Mouse (Mus musculus) left cerebral cortex, adult 18-20 months (tissue): ENCODE results near the gene Glt28d2. TPM values are rescaled to one million over a fixed set of nuclear protein-coding genes. Genes with fewer than 3 reads are reported as not detected.

Source experiments
- DNase-seq, 2 experiments: peaks; one replicate each; pipeline ENCODE4 v3.0.0; 2021 to 2022; ENCODE audit warnings: low spot score in 2 of 2, mixed read lengths in 1 of 2
- total RNA-seq, 2 experiments: library from RNA; stranded (reverse); gene quantifications; 2 replicates each; pipeline ENCODE4 v1.2.3; 2021

Glt28d2 gene
- total RNA-seq, 2 experiments from 2014 or later, result 0.37 to 0.52 TPM

- DNase-seq, result no peak
Observed at GRCm38 (mm10) chr3:85827815-85828214, 59.5 kb downstream of the Glt28d2 start.

GRCm38 (mm10) chr3:85827283-85827682 is 60.0 kb downstream of the Glt28d2 start:
- DNase-seq, result no peak

- no peak for DNase-seq
Observed at GRCm38 (mm10) chr3:85820839-85821548, 66.3 kb downstream of the Glt28d2 start.

Other genes with a start within 250 kb of the Glt28d2 start
- 1 to 10 TPM; 3.4 to 3.7 TPM for gene Fam160a1, start 70.2 kb downstream of the Glt28d2 start, total RNA-seq
- 1 to 10 TPM in 1 of 2 experiments, not detected in 1; 2.3 TPM for gene Gm37240, start within 50 bp of the Glt28d2 start, total RNA-seq
- gene Sh3d19, start 83.6 kb upstream of the Glt28d2 start, total RNA-seq, result 10 to 100 TPM; 13.4 to 14.1 TPM
- gene Prss48, start 115.0 kb upstream of the Glt28d2 start, total RNA-seq, result not detected